Mouse (Mus musculus): ENCODE data around the gene Antxrl.

Gene Antxrl

GRCm38 (mm10) chr14:34104892-34105291 lies 52.4 kb downstream of the Antxrl start:
- DNase-seq, result peak; percentile 41

- DNase-seq, result no peak
These were observed 54.0 kb downstream of the Antxrl start for GRCm38 (mm10) chr14:34106389-34107062.

GRCm38 (mm10) chr14:34107594-34107993 lies 55.1 kb downstream of the Antxrl start:
- no peak for DNase-seq

GRCm38 (mm10) chr14:34114311-34114710 lies 61.8 kb downstream of the Antxrl start:
- no peak for DNase-seq

- DNase-seq, result peak; percentile 82
These were observed 66.7 kb downstream of the Antxrl start for GRCm38 (mm10) chr14:34119046-34119723.

GRCm38 (mm10) chr14:34120016-34120910 lies 67.8 kb downstream of the Antxrl start:
- DNase-seq, result no peak

GRCm38 (mm10) chr14:34120923-34121351 lies 68.4 kb downstream of the Antxrl start:
- DNase-seq, result no peak

- DNase-seq, result no peak
These were observed 69.2 kb downstream of the Antxrl start for GRCm38 (mm10) chr14:34121691-34122090.

All from cerebellum, adult 11-12 months (tissue).